Mouse (Mus musculus) spleen, adult 2 months (tissue): ENCODE data around the gene Cdca4. TPM values are rescaled to one million over a fixed set of nuclear protein-coding genes. Genes with fewer than 3 reads are reported as not detected.

Source experiments
- DNase-seq, 2 experiments: peaks; one replicate each; pipeline versions ENCODE4 v3.0.0 to v3.0.0-alpha.2; 2012 to 2021; ENCODE audit warnings: low spot score in 2 of 2, low read depth in 1 of 2
- H3K27ac ChIP-seq: fragments of 200-500 bp; 2 replicates; pipeline ENCODE4 v1.5.1; 2012; ENCODE audit warnings: low read length, inconsistent platforms; ENCODE audit not compliant: insufficient read depth
- H3K27me3 ChIP-seq: fragments of 200-500 bp; 2 replicates; pipeline ENCODE4 v1.6.1; 2012; ENCODE audit warnings: mild to moderate bottlenecking, moderate library complexity, low read length, inconsistent platforms; ENCODE audit not compliant: control insufficient read depth, insufficient read depth
- H3K36me3 ChIP-seq: fragments of 200-500 bp; 2 replicates; pipeline ENCODE4 v1.6.1; 2012; ENCODE audit warnings: mild to moderate bottlenecking, low read length, inconsistent platforms; ENCODE audit not compliant: control insufficient read depth, insufficient read depth
- H3K4me1 ChIP-seq: fragments of 200-500 bp; 2 replicates; pipeline ENCODE4 v1.6.1; 2011; ENCODE audit warnings: inconsistent platforms; ENCODE audit not compliant: control insufficient read depth, insufficient read depth, insufficient read length
- H3K4me3 ChIP-seq: fragments of 200-500 bp; 2 replicates; pipeline ENCODE4 v1.5.1; 2011; ENCODE audit warnings: mild to moderate bottlenecking, inconsistent platforms; ENCODE audit not compliant: insufficient read depth, insufficient read length; ENCODE audit errors: extremely low read depth
- CTCF ChIP-seq: fragments of 200-500 bp; IDR thresholded peaks from 2 replicates; pipeline ENCODE4 v1.5.1; 2011; ENCODE audit warnings: mild to moderate bottlenecking, inconsistent platforms; ENCODE audit not compliant: insufficient read depth, insufficient read length, insufficient replicate concordance; ENCODE audit errors: extremely low read depth
- POLR2A ChIP-seq: fragments of 200-500 bp; IDR thresholded peaks from 2 replicates; pipeline ENCODE4 v1.6.1; 2011; ENCODE audit warnings: low read depth, low read length, inconsistent platforms
- WGBS: fragments of 180-500 bp; shearing (Covaris S2); methylation state at CpG from one replicate; pipeline ENCODE4 v1.1.7; 2018; 5-methylcytosine and 5-hydroxymethylcytosine counted together
- polyA plus RNA-seq: library from polyadenylated mRNA; depleted of rRNA; stranded (reverse); fragments of >200 nt; gene quantifications from 2 replicates; pipeline ENCODE4 v1.2.3, GENCODE M21; 2012; rRNA removed

Gene Cdca4
- polyA plus RNA-seq, 1 experiment: 30.4 TPM

GRCm38 (mm10) chr12:112774481-112774880 lies 54.7 kb downstream of the Cdca4 start:
- WGBS: 94% methylated on average over 10 of the region's 10 CpGs
- no peaks in the 10 kb centered on the region for H3K36me3 ChIP-seq
- no peaks in the 10 kb centered on the region for H3K4me1 ChIP-seq
- no peak for TF ChIP-seq POLR2A
- no peak for TF ChIP-seq CTCF
- H3K27ac ChIP-seq: no peak overlapping the region
- no peaks in the 10 kb centered on the region for H3K27me3 ChIP-seq
- H3K4me3 ChIP-seq: no peak overlapping the region
- no peak for DNase-seq

- TF ChIP-seq POLR2A (no peak), CTCF (no peak)
- no peaks in the 10 kb centered on the region for H3K4me1 ChIP-seq
- H3K27me3 ChIP-seq: no peaks in the 10 kb centered on the region
- H3K4me3 ChIP-seq: no peak overlapping the region
- 0 out of 2 replicates have a peak, but pooled peaks cover 1% of the 10 kb centered on the region for H3K36me3 ChIP-seq
- 62% methylated on average over 6 of the region's 6 CpGs for WGBS
- no peak for DNase-seq
- no peak overlapping the region for H3K27ac ChIP-seq
Observed at GRCm38 (mm10) chr12:112774026-112774425, 55.2 kb downstream of the Cdca4 start.

- WGBS: 82% methylated on average over 9 of the region's 9 CpGs
- Histone ChIP-seq H3K4me1 (no peaks in the 10 kb centered on the region), H3K27ac (no peak overlapping the region), H3K36me3 (peaks cover 3% of the 10 kb centered on the region), H3K4me3 (no peak overlapping the region), H3K27me3 (no peaks in the 10 kb centered on the region)
- TF ChIP-seq CTCF: no peak
- TF ChIP-seq POLR2A: no peak
- DNase-seq: no peak
Observed at GRCm38 (mm10) chr12:112773366-112773765, 55.9 kb downstream of the Cdca4 start.

- peaks cover 10% of the 10 kb centered on the region for H3K36me3 ChIP-seq
- no peaks in the 10 kb centered on the region for H3K27me3 ChIP-seq
- H3K4me1 ChIP-seq: no peaks in the 10 kb centered on the region
- 87% methylated on average over 14 of the region's 14 CpGs for WGBS
- no peak overlapping the region for H3K4me3 ChIP-seq
- H3K27ac ChIP-seq: no peak overlapping the region
- no peak for TF ChIP-seq CTCF
- TF ChIP-seq POLR2A: no peak
- DNase-seq: no peak
Observed at GRCm38 (mm10) chr12:112772306-112772705, 56.9 kb downstream of the Cdca4 start.

- Histone ChIP-seq H3K27ac (no peak overlapping the region), H3K4me1 (no peaks in the 10 kb centered on the region), H3K36me3 (peaks cover 20% of the 10 kb centered on the region), H3K27me3 (no peaks in the 10 kb centered on the region), H3K4me3 (no peak overlapping the region)
- no peak for DNase-seq
- no peak for TF ChIP-seq CTCF
- 73% methylated on average over 4 of the region's 4 CpGs for WGBS
Observed at GRCm38 (mm10) chr12:112770396-112770795, 58.8 kb downstream of the Cdca4 start.

Other genes starting within 250 kb of the Cdca4 start
- gene Inf2, start 240.6 kb downstream of the Cdca4 start, polyA plus RNA-seq: 39.9 and 40.1 TPM in 2 replicates
- 10.7 and 18.8 TPM in 2 replicates for gene Adssl1, start 209.4 kb downstream of the Cdca4 start, polyA plus RNA-seq
- gene Siva1, start 184.7 kb downstream of the Cdca4 start, polyA plus RNA-seq: 31.6 and 42.5 TPM in 2 replicates
- 105 and 137 TPM in 2 replicates for gene Akt1, start 154.5 kb downstream of the Cdca4 start, polyA plus RNA-seq
- gene Zbtb42, start 150.6 kb downstream of the Cdca4 start, polyA plus RNA-seq: 7.6 and 11.5 TPM in 2 replicates
- gene Cep170b, start 109.0 kb downstream of the Cdca4 start, polyA plus RNA-seq: 7.6 and 9.1 TPM in 2 replicates
- 332 and 401 TPM in 2 replicates for gene Pld4, start 68.8 kb downstream of the Cdca4 start, polyA plus RNA-seq
- gene Ahnak2, start 26.8 kb downstream of the Cdca4 start, polyA plus RNA-seq: 0.46 and 0.83 TPM in 2 replicates
- 0.83 and 1.1 TPM in 2 replicates for gene Clba1, start 20.5 kb downstream of the Cdca4 start, polyA plus RNA-seq
- 77.9 and 81.1 TPM in 2 replicates for gene Gpr132, start 38.8 kb upstream of the Cdca4 start, polyA plus RNA-seq
- gene Jag2, start 100.4 kb upstream of the Cdca4 start, polyA plus RNA-seq: 7.8 and 8.6 TPM in 2 replicates
- gene Nudt14, start 112.7 kb upstream of the Cdca4 start, polyA plus RNA-seq: 25.4 and 28.8 TPM in 2 replicates
- gene Btbd6, start 147.1 kb upstream of the Cdca4 start, polyA plus RNA-seq: 22.3 and 61.1 TPM in 2 replicates
- gene Brf1, start 171.3 kb upstream of the Cdca4 start, polyA plus RNA-seq: 127 and 186 TPM in 2 replicates
- 29.1 and 38.6 TPM in 2 replicates for gene Pacs2, start 185.1 kb upstream of the Cdca4 start, polyA plus RNA-seq
- 0.20 and 0.48 TPM in 2 replicates for gene Tex22, start 245.1 kb upstream of the Cdca4 start, polyA plus RNA-seq